Mouse (Mus musculus) macrophage (primary cell): ENCODE results near the gene Fam117b. TPM values are rescaled to one million over a fixed set of nuclear protein-coding genes. Genes with fewer than 3 reads are reported as not detected.

ENCODE experiments used
- H3K27ac ChIP-seq: fragments of 350-480 bp; formaldehyde crosslinking; 2 replicates; pipeline ENCODE4 v1.9.0; 2021
- H3K36me3 ChIP-seq: fragments of 350-480 bp; formaldehyde crosslinking; 2 replicates; pipeline ENCODE4 v1.9.0; 2021; ENCODE audit errors: inconsistent target
- H3K4me3 ChIP-seq: fragments of 350-480 bp; formaldehyde crosslinking; 2 replicates; pipeline ENCODE4 v1.9.0; 2021; ENCODE audit errors: inconsistent target
- H3K79me2 ChIP-seq: fragments of 350-480 bp; formaldehyde crosslinking; 2 replicates; pipeline ENCODE4 v1.9.0; 2021; ENCODE audit errors: inconsistent target
- WGBS: methylation state at CpG from one replicate; pipeline ENCODE4 v1.1.7; 2026; ENCODE audit warnings: inconsistent platforms; ENCODE audit not compliant: missing documents; 5-methylcytosine and 5-hydroxymethylcytosine counted together
- polyA plus RNA-seq: library from polyadenylated mRNA; stranded (reverse); fragments of 250-400 nt; gene quantifications from 3 replicates; pipeline ENCODE4 v1.2.4, GENCODE M21; 2018; ENCODE audit warnings: inconsistent platforms

The Fam117b gene
- polyA plus RNA-seq, 1 experiment from 2014 or later: 13.7 TPM

- WGBS: 97% methylated on average over 3 of the region's 3 CpGs
- H3K27ac ChIP-seq: no peak overlapping the region
- H3K36me3 ChIP-seq: peaks cover 1% of the 10 kb centered on the region; the same call in 1 of the 2 replicates
- H3K79me2 ChIP-seq: no peaks in the 10 kb centered on the region
- no peak overlapping the region for H3K4me3 ChIP-seq
These were observed 74.7 kb downstream of the Fam117b start for GRCm38 (mm10) chr1:59987399-59988040.

GRCm38 (mm10) chr1:59995646-59996045, 82.8 kb downstream of the Fam117b start:
- no peaks in the 10 kb centered on the region for H3K36me3 ChIP-seq
- no peak overlapping the region for H3K27ac ChIP-seq
- 81% methylated on average over 3 of the region's 3 CpGs for WGBS
- no peak overlapping the region for H3K4me3 ChIP-seq
- H3K79me2 ChIP-seq: no peaks in the 10 kb centered on the region

- Histone ChIP-seq H3K79me2 (no peaks in the 10 kb centered on the region), H3K4me3 (no peak overlapping the region), H3K36me3 (no peaks in the 10 kb centered on the region), H3K27ac (no peak overlapping the region)
- WGBS: 32% methylated on average over 5 of the region's 5 CpGs
These were observed 84.5 kb downstream of the Fam117b start for GRCm38 (mm10) chr1:59997352-59997751.

- 47% methylated on average over 2 of the region's 2 CpGs for WGBS
- H3K27ac ChIP-seq: no peak overlapping the region
- no peak overlapping the region for H3K4me3 ChIP-seq
- H3K79me2 ChIP-seq: no peaks in the 10 kb centered on the region
- no peaks in the 10 kb centered on the region for H3K36me3 ChIP-seq
These were observed 87.5 kb downstream of the Fam117b start for GRCm38 (mm10) chr1:60000319-60000718.

- no peaks in the 10 kb centered on the region for H3K79me2 ChIP-seq
- no peak overlapping the region for H3K4me3 ChIP-seq
- no peaks in the 10 kb centered on the region for H3K36me3 ChIP-seq
- WGBS: 94% methylated on average over 10 of the region's 10 CpGs
- H3K27ac ChIP-seq: no peak overlapping the region
These were observed 94.5 kb downstream of the Fam117b start for GRCm38 (mm10) chr1:60007337-60007736.

- H3K27ac ChIP-seq: no peak overlapping the region
- 94% methylated on average over 2 of the region's 2 CpGs for WGBS
These were observed 95.9 kb downstream of the Fam117b start for GRCm38 (mm10) chr1:60008743-60009142.

GRCm38 (mm10) chr1:60013779-60014178, 101.0 kb downstream of the Fam117b start:
- WGBS: 88% methylated on average over 10 of the region's 10 CpGs
- Histone ChIP-seq H3K27ac (no peak overlapping the region), H3K4me3 (no peak overlapping the region), H3K79me2 (no peaks in the 10 kb centered on the region), H3K36me3 (no peaks in the 10 kb centered on the region)

More at GRCm38 (mm10) chr1:60008743-60009142, 95.9 kb downstream of the Fam117b start:
- H3K79me2 ChIP-seq: no peaks in the 10 kb centered on the region
- H3K4me3 ChIP-seq: no peak overlapping the region
- H3K36me3 ChIP-seq: no peaks in the 10 kb centered on the region

- 89% methylated on average over 5 of the region's 6 CpGs for WGBS
- H3K79me2 ChIP-seq: no peaks in the 10 kb centered on the region
- H3K4me3 ChIP-seq: no peak overlapping the region
- H3K36me3 ChIP-seq: no peaks in the 10 kb centered on the region
- H3K27ac ChIP-seq: no peak overlapping the region
These were observed 102.7 kb downstream of the Fam117b start for GRCm38 (mm10) chr1:60015511-60015910.

- peak overlapping the region; percentile 24; the same call in 1 of the 2 replicates for H3K27ac ChIP-seq
- no peak overlapping the region for H3K4me3 ChIP-seq
- H3K36me3 ChIP-seq: no peaks in the 10 kb centered on the region
- WGBS: 6% methylated on average over 5 of the region's 5 CpGs
- no peaks in the 10 kb centered on the region for H3K79me2 ChIP-seq
These were observed 103.4 kb downstream of the Fam117b start for GRCm38 (mm10) chr1:60016136-60016611.

GRCm38 (mm10) chr1:60017031-60017469, 104.2 kb downstream of the Fam117b start:
- no peak overlapping the region for H3K4me3 ChIP-seq
- no peak overlapping the region for H3K27ac ChIP-seq
- 93% methylated on average over 1 of the region's 1 CpGs for WGBS
- H3K36me3 ChIP-seq: no peaks in the 10 kb centered on the region
- no peaks in the 10 kb centered on the region for H3K79me2 ChIP-seq

Other genes with a start within 250 kb of the Fam117b start
- gene Sumo1, start 242.2 kb upstream of the Fam117b start, polyA plus RNA-seq: 118 to 152 TPM (median 148 TPM) in 3 replicates
- 23.5 to 158 TPM (median 131 TPM) in 3 replicates for gene Nop58, start 228.0 kb upstream of the Fam117b start, polyA plus RNA-seq
- gene Bmpr2, start 149.6 kb upstream of the Fam117b start, polyA plus RNA-seq: 15.9 to 19.1 TPM (median 17.9 TPM) in 3 replicates
- not detected in 3 replicates for gene Ica1l, start 130.2 kb downstream of the Fam117b start, polyA plus RNA-seq
- 2.2 to 2.9 TPM (median 2.7 TPM) in 3 replicates for gene Carf, start 185.2 kb downstream of the Fam117b start, polyA plus RNA-seq
- 9.2 to 17.4 TPM (median 16.3 TPM) in 3 replicates for gene Wdr12, start 185.6 kb downstream of the Fam117b start, polyA plus RNA-seq